Mouse (Mus musculus) heart, adult 2 months (tissue): ENCODE measurements at regions not wholly inside any gene's neighbourhood (a gene's known extent, or its start where the extent isn't known, plus 50 kb on each side); places are given as distances from the start of the nearest gene placed in this dataset.

Experiments
- CTCF ChIP-seq: fragments of 200-600 bp; IDR thresholded peaks from 2 replicates; pipeline ENCODE4 v1.8.1; 2022; ENCODE audit warnings: antibody characterized with exemption, mild to moderate bottlenecking, moderate library complexity
- EP300 ChIP-seq: fragments of 200-500 bp; IDR thresholded peaks from 2 replicates; pipeline ENCODE4 v1.6.1; 2011; ENCODE audit warnings: low read depth, low read length, control low read depth; ENCODE audit not compliant: insufficient read depth
- POLR2A ChIP-seq: fragments of 200-500 bp; IDR thresholded peaks from 2 replicates; pipeline ENCODE4 v1.6.1; 2011; ENCODE audit warnings: mild to moderate bottlenecking, low read depth, low read length, control low read depth; ENCODE audit not compliant: insufficient read depth

GRCm38 (mm10) chr1:80854945-80855656 is 96.8 kb upstream of the Dock10 start:
- TF ChIP-seq POLR2A = no peak
- TF ChIP-seq CTCF = no peak
- TF ChIP-seq EP300 = no peak
